Mouse (Mus musculus) T-helper 2 cell (primary cell): ENCODE measurements around the gene Dlst.

ENCODE experiments used
- in situ Hi-C: fragments of 300-600 bp; cut with MboI, MseI; formaldehyde crosslinking; loops from one replicate; pipeline ENCODE4 v1.15.1; 2025; ENCODE audit warnings: high pct_unique_total_duplicates

The Dlst gene

DNA sequence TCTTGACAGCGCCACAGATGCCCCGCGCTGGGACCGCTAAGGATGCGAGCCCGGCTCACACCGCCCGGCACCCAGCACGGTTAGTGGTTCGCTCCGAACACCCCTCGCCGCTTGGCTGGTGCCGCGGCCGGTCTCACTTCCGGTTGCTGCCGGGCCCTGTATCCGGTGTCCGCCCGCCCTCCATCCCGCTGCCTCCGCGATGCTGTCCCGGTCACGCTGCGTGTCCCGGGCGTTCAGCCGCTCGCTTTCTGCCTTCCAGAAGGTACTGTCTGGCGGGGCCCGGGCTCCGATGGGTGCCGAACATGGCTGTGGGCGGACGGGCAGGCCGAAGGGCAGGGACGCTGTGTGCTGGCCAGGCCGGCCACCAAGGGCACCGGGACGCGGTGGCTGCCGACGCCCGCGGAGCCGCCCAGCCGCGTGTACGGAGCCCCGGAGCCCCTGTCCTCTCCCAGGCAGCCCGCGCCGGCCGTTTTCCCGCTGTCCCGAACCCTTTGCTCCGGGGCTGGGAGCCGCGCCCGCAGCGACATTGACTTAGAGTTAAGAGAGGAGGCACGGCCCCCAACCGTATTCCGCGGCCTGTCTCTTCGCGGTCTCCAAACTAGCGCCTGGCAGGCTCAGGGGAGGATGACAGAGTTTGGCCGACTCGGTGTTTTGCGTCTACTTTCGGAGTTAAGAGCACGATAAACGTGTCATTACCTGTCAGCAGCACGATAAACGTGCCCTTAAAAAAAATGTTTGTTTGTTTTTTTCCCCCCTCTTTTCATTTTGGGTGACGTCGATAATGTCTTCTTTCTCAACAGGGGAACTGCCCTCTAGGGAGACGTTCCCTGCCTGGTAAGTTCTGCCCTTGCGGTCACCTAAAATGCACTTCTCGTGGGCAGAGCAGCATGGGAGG, at the start of gene Dlst, which contains the start of gene Prox2:
TSS of gene Dlst (plus strand) at position 136 of the 895 bp plus-strand sequence.
TSS of gene Prox2 (minus strand) at position 62 of the 895 bp plus-strand sequence.
- in situ Hi-C loops: no loop called here

DNA sequence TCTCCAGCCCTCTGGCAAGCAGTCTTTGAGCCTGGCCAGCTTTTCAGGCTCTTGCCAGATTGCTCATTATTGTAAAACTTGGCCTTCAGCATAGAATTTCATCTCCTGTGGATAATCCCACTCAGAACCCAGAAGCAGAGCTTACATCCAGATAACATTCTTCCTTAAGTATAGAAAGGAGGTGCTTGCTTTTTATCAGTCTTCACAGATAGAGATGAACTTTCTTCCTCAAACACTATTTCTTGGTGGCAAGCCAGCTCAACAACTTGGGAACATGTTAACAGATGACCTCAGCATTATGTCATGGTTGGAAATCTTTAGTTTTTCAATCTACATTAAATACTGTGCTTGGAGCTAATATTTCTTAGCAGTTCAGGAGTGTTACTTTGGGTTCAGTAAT, 39.6 kb upstream of the Dlst start:
- in situ Hi-C loops: no loop called here

GRCm38 (mm10) chr12:85077100-85077499, 33.5 kb upstream of the Dlst start:
- in situ Hi-C loops: no loop called here

- in situ Hi-C loops: no loop called here
Measured at GRCm38 (mm10) chr12:85084257-85084656, 26.4 kb upstream of the Dlst start.

GRCm38 (mm10) chr12:85084941-85085340, 25.7 kb upstream of the Dlst start:
- in situ Hi-C loops: no loop called here

- in situ Hi-C loops: no loop called here
Measured at GRCm38 (mm10) chr12:85087845-85088244, 22.8 kb upstream of the Dlst start.

GRCm38 (mm10) chr12:85091190-85091589, 19.4 kb upstream of the Dlst start:
- in situ Hi-C loops: no loop called here

DNA sequence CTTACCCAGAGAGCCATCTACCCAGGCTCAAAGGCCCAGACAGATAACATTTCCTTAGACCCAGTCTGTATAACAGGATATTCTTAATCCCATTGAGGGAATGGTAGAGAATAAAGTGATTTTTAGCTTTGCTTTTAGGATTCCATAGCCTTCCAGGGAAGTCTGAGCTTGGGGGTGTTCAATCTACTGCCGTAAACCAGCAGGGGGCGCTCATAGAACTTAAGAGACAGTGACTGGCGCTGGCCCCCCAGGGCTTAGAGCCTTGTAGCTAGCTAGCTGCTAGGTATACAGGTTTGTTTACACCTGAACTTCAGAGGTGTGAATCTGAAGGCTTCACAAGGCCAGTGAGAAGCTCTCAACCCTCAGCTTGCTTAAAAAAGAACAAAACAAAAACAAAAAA, 18.4 kb upstream of the Dlst start:
- in situ Hi-C loops: no loop called here

DNA sequence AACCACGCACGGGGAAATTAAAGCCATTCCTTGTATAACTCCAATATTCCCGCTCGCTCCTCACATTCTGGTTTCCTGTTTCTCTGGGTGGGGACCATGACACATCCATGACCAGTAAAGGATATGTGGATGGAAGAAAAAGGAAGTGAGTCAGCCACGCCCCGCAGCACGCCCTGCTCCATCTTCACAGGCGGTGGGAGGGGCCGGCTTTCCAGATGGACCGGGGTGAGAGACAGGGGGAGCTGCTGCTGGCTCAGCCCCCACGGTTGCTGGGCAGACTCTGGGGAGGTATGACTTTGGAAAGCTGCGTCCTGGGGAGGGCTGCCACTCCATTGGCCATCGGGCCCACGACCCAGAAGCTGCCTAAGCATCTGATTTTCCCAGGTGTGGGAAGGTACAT, 16.6 kb upstream of the Dlst start:
- in situ Hi-C loops: no loop called here

GRCm38 (mm10) chr12:85094706-85095105, 15.9 kb upstream of the Dlst start:
- in situ Hi-C loops: no loop called here

DNA sequence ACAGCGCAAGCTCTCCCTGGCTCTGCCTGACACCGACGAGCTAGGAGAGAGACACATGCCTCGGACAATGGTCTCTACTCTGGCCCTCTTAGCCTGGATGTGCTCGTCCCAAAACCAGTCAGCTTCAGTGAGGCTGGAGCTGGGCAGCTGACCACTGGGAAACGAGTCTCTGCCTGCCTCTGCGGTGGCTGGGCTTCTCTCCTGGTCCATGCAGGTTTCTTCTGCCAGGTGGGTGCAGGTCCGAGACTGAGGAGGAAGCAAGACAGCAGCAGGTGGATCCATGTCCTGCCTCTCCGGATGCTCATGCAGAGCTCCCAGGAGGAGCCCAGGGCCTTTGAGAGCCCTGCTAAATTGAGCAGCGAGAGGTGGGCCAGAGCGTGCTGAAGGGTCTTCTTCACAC, 15.5 kb upstream of the Dlst start:
- in situ Hi-C loops: no loop called here

GRCm38 (mm10) chr12:85095859-85096258, 14.8 kb upstream of the Dlst start:
- in situ Hi-C loops: no loop called here

DNA sequence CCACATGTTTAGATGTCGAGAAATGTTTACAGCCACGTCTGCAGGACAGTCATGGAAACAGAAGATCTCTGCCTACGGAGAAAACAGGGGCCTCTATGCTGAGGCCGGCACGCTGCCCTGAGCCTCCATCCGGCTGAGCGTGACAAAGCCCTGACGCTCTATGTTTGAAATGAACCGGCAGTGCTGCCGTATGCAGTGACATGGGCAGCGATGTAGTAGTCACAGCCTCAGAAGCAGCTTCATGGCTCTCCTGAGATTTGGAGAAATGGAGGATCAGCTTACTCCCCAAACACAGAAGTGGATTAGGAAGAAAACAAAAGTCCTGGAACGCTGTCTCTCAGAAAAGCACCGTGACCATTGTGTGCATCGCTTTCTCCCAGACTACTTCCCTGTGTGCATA, 9.6 kb upstream of the Dlst start:
- in situ Hi-C loops: no loop called here

- in situ Hi-C loops: no loop called here
Measured at GRCm38 (mm10) chr12:85101521-85102106, 9.0 kb upstream of the Dlst start.

- in situ Hi-C loops: no loop called here
Measured at GRCm38 (mm10) chr12:85103096-85103495, 7.5 kb upstream of the Dlst start.

DNA sequence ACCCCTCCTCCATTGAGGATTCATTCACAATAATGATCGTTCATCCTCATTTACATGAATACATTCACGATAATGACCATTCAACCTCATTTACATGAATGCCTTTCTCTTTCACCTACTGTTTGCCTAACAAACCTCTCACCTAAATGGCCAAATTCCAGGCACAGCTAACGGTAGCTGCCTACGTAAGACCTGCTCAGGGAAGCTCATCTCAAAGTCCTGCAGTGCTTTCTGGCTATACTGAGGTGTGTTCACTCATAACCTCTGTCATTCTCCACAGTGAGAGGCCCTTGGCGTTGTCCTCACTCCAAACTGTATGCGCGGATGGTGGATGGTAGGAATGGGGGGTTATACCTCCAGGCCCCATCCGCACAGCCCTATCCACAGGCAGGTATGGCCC, 5.8 kb upstream of the Dlst start:
- in situ Hi-C loops: no loop called here

DNA sequence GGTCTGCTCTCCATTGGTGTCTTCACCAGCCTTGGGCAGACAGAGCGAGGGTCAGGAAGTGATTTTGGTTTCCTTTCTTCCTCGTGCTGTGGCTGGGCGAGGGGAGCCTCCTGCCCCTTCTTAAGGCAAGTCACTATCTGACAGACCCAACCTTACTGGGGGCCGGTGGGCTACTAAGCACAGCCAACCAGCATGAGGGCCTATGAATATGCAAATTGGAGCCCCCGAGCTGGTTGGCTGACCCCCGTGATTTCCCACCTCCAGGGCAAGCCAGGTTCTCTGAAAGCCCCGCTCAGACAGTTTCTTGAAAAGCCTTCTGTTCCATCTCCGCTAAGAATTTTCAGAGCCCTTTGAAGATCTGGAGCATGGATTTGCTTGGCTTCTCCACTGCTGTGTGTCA, 4.3 kb upstream of the Dlst start:
- in situ Hi-C loops: no loop called here

- in situ Hi-C loops: no loop called here
Measured at GRCm38 (mm10) chr12:85108643-85109042, 2.0 kb upstream of the Dlst start.

DNA sequence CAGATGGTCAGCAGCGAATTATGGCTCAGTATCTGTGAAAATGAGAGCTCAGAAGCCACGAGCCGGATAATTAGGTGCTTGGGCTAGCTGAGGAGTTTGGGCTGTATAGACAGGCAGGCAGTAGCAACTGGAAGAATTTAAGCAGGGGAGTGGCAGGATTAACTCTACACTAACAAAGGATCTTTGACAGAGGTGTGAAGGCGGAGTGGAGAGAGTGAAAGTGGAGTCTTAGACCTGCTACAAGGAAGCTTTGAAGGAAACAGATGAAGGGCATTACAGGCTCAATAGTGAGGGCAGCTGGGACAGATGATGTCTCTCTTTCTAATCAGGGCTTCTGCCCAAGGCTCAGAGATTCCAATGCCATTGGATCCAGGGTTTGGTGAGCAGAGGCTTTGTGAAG, 1.2 kb upstream of the Dlst start:
- in situ Hi-C loops: no loop called here

- in situ Hi-C loops: no loop called here
Measured at GRCm38 (mm10) chr12:85110011-85110697, 479 bp upstream of the Dlst start.

DNA sequence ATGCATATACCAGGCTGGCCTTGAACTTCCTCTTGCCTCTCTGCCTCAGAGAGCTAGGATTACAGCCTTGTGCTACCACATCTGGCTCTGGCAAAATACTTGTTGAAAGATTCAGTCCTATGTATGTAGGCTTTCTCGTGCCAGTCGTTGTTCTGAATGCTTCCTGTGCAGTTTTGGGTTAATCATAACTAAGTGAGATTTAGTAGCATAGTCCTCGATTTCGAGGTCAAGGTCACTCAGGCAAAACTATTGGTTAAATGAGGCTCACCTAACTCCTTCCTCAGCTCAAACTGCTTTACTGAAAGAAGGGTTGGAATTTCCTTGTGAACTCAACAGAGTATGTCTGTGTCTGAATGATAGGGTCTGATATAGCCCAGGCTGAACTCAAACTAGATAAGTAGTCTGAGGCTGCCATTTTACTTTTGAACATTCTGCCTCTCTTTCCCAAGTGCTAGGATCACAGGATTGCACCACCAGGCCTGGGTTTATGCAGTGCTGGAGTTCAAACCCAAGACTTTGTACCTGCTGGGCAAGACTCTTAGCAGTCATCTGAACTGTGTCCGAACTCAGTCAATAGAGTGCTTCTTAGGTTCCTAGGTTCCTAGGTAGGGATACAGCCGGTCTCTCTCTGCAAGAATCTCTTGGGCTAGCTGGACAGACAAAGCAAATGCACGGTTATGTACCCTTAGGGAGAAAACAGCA, 2.1 kb downstream of the Dlst start:
- in situ Hi-C loops: no loop called here

DNA sequence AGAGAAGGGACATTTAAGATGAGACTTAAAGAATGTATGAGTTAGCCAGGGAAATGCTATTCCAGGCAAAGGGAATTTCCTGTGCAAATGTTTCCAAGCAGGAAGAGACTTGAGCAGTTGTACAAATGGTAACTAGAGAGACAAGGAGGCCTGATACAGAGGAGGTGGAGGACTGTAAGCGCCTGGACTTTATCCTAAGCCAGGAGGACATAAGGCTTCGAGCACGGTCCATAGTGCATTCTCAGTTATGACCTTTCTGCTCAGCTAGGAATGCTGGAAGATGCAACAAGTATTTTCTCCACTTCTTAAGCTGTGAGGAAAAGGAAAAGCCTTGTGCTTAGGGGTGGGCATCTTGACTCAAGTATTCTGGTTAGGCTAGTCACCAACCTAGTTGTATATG, 2.7 kb downstream of the Dlst start:
- in situ Hi-C loops: no loop called here
